Mouse (Mus musculus) ES-E14 (cell line): ENCODE measurements around the gene Brwd3.

Experiments
- CHD2 ChIP-seq: IDR thresholded peaks from 2 replicates; pipeline ENCODE4 v1.6.1; 2014; ENCODE audit warnings: mild to moderate bottlenecking, low read depth, low read length, inconsistent platforms
- HCFC1 ChIP-seq: IDR thresholded peaks from 2 replicates; pipeline ENCODE4 v1.6.1; 2012; ENCODE audit warnings: low read length, inconsistent platforms, borderline replicate concordance; ENCODE audit not compliant: insufficient read depth
- MAFK ChIP-seq: IDR thresholded peaks from 2 replicates; pipeline ENCODE4 v1.6.1; 2014; ENCODE audit warnings: mild to moderate bottlenecking, low read depth, low read length, inconsistent platforms; ENCODE audit not compliant: insufficient read depth
- ZC3H11A ChIP-seq: IDR thresholded peaks from 2 replicates; pipeline ENCODE4 v1.6.1; 2012; ENCODE audit warnings: low read depth, mild to moderate bottlenecking, inconsistent platforms, low read length, borderline replicate concordance
- ZNF384 ChIP-seq: IDR thresholded peaks from 2 replicates; pipeline ENCODE4 v1.6.1; 2012; ENCODE audit warnings: low read depth, low read length, inconsistent platforms

DNA sequence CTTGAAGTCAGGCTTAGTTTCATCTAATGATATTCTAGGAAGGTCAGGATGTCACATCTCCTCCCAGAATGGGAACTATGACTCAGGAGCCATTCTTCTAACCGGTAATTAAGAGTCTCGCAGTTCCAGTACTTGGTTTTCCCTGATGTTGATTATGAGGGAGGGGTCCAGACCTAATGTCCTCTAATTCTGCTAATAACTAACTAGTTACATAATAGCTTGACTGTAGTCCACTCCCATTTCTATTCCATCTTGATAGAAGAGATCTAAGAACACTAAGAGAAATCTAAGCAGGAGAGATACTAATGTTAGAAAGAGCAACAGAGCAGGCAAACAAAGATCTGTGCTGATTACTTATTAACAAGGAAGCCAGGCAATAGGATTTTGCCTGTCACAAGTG lies 129.9 kb downstream of the Brwd3 start:
- TF ChIP-seq CHD2 = no peak
- no peak for TF ChIP-seq HCFC1
- no peak for TF ChIP-seq MAFK
- no peak for TF ChIP-seq ZC3H11A
- TF ChIP-seq ZNF384 = no peak
